Mouse (Mus musculus) layer of hippocampus, postnatal 25 days (tissue): ENCODE data around the gene St6galnac6. TPM values are rescaled to one million over a fixed set of nuclear protein-coding genes. Genes with fewer than 3 reads are reported as not detected.

Experiments used
- DNase-seq, 2 experiments: peaks; one replicate each; pipeline ENCODE4 v3.0.0; 2022; ENCODE audit warnings: mixed read lengths in 2 of 2, low spot score in 1 of 2; ENCODE audit errors: extremely low spot score in 1 of 2
- total RNA-seq, 2 experiments: library from RNA; stranded (reverse); gene quantifications; 2 replicates each; pipeline ENCODE4 v1.2.3; 2021

Gene St6galnac6
- 100 to 1,000 TPM; 105 to 124 TPM for total RNA-seq

GRCm38 (mm10) chr2:32599409-32599808, at the start of gene St6galnac6:
Gene St6galnac6 (plus strand): TSS chr2:32599709.
- DNase-seq = no peak

DNA sequence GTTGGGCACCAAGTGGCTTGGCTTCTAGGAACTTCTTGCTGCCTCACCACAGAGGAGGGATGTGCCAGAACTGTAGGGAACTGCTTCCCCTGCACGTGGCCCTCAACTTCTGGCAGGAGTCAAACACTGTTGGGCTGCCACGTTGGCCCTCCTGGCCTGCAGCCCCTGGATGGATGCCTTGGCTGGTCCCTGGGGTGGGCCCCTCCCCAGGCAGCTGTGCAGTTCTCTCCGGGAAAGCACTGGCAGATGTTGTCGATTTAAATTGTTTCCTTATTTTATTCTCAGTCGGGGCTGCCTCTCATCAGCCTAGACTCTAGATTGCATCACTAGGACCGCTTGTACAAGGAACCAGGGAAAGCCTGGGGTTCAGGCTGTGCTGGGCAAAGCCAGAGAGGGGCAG, 49.7 kb upstream of the St6galnac6 start:
- no peak for DNase-seq

DNA sequence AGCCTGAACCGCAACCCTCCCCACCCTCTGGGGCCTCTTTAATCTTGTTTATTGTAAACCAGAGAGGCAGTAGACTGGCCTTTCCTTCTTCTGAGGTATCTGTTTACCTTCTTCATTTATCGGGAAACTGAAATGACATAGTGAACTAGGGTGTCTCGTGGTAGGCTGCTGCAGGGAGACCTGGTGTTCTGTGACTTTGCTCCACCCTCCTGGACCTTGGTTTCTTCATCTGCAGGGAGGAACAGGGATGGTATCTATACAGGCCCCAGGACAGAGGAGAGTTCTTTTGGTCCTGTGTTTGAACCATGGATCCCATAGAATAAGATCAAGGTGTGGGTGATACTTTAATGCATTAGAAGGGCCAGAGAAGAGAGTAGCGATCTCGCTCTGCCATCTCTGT, 48.3 kb upstream of the St6galnac6 start:
- no peak for DNase-seq

GRCm38 (mm10) chr2:32553592-32554148, 45.8 kb upstream of the St6galnac6 start:
- no peak for DNase-seq

GRCm38 (mm10) chr2:32555484-32555883, 44.0 kb upstream of the St6galnac6 start:
- no peak for DNase-seq

- no peak for DNase-seq
These were observed 43.5 kb upstream of the St6galnac6 start for GRCm38 (mm10) chr2:32556019-32556418.

DNA sequence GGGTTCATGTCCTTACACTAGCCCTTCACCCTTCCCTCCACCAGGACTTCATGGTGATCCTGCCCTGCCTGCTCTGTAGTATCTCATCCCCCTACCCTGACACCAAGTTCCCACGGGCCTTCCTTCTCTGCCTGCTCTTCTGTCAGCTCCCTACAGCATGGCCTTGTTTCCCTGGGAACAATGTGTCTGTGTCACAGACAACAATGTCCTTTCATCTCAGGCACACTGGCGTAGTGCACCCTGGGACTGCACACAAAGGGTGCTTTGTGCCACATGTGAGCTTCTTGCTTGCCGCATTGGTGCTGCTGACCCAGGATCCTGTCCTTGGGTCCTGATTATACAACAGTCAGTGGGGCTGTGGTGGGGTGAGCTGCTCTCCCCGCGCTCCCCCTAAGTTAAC, 39.9 kb upstream of the St6galnac6 start:
- DNase-seq = no peak

- DNase-seq = peak in 1 of 2 experiments; percentile 61
These were observed 32.9 kb upstream of the St6galnac6 start for GRCm38 (mm10) chr2:32566536-32567063.

DNA sequence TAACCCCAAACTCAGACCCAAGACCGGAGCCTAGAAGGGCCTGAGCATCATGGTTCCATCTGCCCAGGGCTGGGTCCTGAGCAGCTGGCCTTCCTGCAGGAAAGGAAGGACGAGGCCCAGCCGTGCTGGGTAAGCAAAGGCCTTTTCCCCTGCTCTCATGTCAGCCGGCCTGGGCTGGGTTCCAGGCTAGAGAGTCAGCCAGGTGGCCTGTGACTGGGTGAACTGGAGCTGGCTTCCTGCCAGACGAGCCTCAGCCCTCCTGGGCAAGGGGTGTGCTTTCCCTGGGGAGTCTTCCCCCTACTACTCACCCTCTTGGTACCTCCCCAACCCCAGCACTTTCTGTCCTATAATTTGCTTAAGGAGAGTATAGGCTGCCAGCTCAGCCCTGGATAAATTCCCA, 31.4 kb upstream of the St6galnac6 start:
- DNase-seq = no peak

DNA sequence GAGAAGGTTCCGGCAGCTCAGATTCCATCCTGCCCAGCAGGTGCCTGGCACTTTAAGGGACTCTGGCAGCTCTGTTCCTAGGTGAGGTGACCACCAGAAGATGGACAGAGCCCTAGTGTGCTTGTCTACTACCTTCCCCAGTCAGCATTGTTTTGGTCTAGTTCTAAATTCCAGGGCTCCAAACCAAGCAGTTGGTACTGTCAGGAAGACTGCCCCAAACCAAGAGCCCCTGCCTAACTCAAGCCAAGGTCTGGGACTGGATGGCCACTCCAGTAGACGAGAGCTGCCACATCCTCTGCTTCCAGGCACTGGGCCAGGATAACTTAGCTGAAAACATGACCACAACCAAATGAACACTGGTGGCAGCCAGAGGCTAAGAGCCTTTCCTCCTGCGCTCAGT, 30.6 kb upstream of the St6galnac6 start:
- no peak for DNase-seq

DNA sequence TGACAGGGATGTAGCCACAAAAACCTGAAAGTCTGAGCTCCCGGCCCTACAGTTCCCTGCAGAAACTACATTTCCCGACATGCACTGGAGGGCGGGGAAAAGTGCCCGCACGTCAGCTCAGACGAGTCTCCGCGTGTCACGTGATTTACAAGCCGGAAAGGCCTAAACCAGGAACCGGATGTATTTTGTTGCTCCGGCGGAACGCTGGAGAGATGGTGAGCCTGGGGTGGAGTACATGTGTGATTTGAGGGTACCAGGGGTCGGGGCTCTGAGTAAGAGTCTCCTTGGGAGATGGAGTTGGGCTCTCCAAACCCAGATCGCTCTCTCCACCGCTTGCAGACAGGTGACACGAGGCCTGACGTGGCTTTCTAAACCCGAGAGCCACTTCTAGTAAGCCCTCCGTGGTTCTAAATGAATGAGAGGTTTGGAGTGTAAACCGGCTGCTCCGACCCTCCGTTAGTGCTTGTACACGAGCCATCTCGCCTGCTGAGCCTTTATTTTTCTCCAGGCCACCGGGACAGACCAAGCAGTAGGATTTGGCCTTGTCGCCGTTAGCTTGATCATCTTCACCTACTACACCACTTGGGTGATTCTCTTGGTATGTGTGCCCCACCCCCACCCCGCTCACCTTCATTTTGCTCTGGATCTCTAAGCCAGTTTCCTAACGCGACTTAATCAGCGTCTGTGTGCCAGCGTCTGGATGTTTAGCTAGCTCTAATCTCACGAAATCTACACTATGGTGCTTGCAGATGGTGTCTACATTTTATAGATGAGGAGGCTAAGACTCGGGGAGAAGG, 28.6 kb upstream of the St6galnac6 start, which contains the start of gene Dpm2:
Dpm2 (plus strand) TSS at position 161 of the 797 bp plus-strand sequence.
- DNase-seq = peak; percentile 73 to 78

DNA sequence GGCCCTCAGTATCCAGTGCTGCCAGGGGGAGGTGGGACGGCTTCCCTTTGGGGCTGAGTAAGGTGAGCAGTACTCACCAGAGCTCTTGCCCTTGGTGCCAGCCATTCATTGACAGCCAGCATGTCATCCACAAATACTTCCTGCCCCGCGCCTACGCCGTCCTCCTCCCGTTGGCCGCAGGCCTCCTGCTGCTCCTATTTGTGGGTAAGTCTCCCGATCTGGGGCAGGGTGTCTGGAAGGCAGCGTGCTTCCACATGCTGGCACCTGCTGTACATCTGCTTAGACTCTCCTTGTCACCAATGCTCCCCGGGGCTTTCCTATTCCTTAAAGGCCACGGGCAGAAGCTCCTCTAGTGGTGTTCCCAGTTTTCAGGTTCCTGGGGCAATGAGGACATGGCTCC, 27.3 kb upstream of the St6galnac6 start:
- no peak for DNase-seq

GRCm38 (mm10) chr2:32574497-32574896, 25.0 kb upstream of the St6galnac6 start, which contains the start of gene Pip5kl1:
Gene Pip5kl1 (plus strand): TSS chr2:32574797.
- DNase-seq = no peak

DNA sequence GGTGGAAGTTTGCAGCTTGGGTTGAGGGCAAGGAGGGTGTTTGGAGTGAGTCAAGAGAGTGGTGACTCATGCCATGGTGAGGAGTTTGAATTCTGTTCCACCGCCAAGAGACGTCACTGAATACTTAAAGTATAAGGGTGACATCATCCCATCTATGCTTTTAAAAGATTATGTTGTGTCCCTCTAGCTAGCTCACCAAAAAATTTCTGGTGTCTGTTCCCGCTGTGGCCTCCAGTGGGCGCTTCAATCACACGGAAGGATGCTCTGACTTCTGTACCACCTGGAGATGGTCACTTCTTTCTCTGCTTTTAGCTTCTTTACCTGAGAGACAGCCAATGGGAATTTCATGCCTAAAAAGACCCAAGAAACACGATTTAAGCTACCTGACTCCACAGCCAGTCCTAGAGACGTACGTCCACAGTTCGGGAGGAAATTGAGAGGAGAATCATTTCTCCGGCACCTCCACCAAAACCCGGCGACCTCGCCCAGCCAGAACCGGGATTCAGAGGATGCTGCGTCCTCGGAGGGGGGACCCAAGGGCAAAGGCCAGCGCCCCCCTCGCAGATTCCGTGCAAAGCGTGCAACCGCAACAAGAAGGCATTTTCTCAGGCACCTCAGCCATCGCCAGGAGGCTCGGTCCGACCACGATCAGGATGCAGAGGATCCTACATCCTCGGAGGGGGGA, 24.5 kb upstream of the St6galnac6 start:
- peak in 1 of 2 experiments; percentile 62 for DNase-seq

DNA sequence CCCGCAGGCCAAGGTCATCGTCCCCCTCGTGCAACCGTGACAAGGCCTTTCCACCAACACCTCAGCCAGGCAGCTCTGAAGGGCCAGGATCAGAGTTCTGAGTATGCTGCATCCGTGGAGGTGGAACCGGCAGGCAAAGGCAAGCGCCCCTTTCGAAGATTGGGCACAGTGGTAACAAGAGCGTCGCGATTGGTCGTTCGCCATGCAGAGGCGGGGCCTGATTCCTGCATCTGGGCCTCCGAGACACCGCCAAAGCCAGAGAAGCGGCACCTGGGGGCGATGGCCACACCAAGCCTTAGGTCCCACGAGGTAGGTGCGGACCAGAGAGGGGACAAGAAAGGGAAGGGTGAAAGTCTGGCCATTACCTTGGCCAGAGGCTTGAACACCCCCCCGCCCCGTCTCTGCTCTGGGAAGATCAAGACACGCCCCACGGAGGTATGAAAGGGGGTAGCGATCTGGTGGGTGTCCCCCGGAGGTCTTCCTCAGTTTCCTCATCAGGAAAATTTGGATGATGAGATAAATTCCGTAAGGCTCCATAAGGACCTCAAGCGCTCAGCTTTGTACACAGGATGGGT, 23.8 kb upstream of the St6galnac6 start, which contains the start of gene 9430097D07Rik:
9430097D07Rik (minus strand) TSS at position 99 of the 575 bp plus-strand sequence.
- DNase-seq = peak in 1 of 2 experiments; percentile 55

GRCm38 (mm10) chr2:32576532-32576931, 23.0 kb upstream of the St6galnac6 start:
- DNase-seq = no peak

GRCm38 (mm10) chr2:32578146-32579046, 21.1 kb upstream of the St6galnac6 start:
- no peak for DNase-seq

GRCm38 (mm10) chr2:32581450-32582095, 17.9 kb upstream of the St6galnac6 start:
- DNase-seq = peak in 1 of 2 experiments; percentile 71
